Mouse (Mus musculus) thymus, adult 2 months (tissue): ENCODE measurements around the gene Rtp3.

Source experiments
- CTCF ChIP-seq: fragments of 200-500 bp; IDR thresholded peaks from 2 replicates; pipeline ENCODE4 v1.5.1; 2012; ENCODE audit warnings: mild to moderate bottlenecking, control low read depth, low read length, moderate library complexity, borderline replicate concordance; ENCODE audit not compliant: control insufficient read depth, poor library complexity, insufficient read depth; ENCODE audit errors: extremely low read depth
- POLR2A ChIP-seq: fragments of 200-500 bp; IDR thresholded peaks from 2 replicates; pipeline ENCODE4 v1.6.1; 2012; ENCODE audit warnings: mild to moderate bottlenecking, low read length, control low read depth, moderate library complexity; ENCODE audit not compliant: control insufficient read depth, poor library complexity, insufficient read depth; ENCODE audit errors: extremely low read depth

GRCm38 (mm10) chr9:110951397-110951796, 39.0 kb downstream of the Rtp3 start, which contains the start of gene Lrrc2:
- TF ChIP-seq CTCF (no peak), POLR2A (no peak)
